Mouse (Mus musculus) right cerebral cortex, postnatal 14 days (tissue): Measurements from ENCODE around the gene Lrrc23.
A peak's percentile ranks its signal among the peaks of the same experiment; 100 is the strongest.
"Not testable (repeated sequence)": the region's sequence is repeated elsewhere in the genome, so short reads cannot be mapped to it uniquely, and the experiment has no call there.

Experiments used
- DNase-seq: peaks from one replicate; pipeline ENCODE4 v3.0.0; 2022

The Lrrc23 gene

GRCm38 (mm10) chr6:124807366-124807765, 27.8 kb upstream of the Lrrc23 start:
- no peak for DNase-seq

- DNase-seq, result no peak
Measured at GRCm38 (mm10) chr6:124806446-124807140, 27.1 kb upstream of the Lrrc23 start.

GRCm38 (mm10) chr6:124805341-124806321, 26.1 kb upstream of the Lrrc23 start:
- DNase-seq, result peak; percentile 98

GRCm38 (mm10) chr6:124804341-124804740, 24.8 kb upstream of the Lrrc23 start:
- DNase-seq, result no peak

GRCm38 (mm10) chr6:124803691-124804090, 24.2 kb upstream of the Lrrc23 start:
- not testable (repeated sequence) for DNase-seq

- no peak for DNase-seq
Measured at GRCm38 (mm10) chr6:124803061-124803460, 23.5 kb upstream of the Lrrc23 start.

- DNase-seq, result not testable (repeated sequence)
Measured at GRCm38 (mm10) chr6:124802400-124802799, 22.9 kb upstream of the Lrrc23 start.

GRCm38 (mm10) chr6:124796200-124796599, 16.7 kb upstream of the Lrrc23 start:
- DNase-seq, result no peak

GRCm38 (mm10) chr6:124795781-124796180, 16.3 kb upstream of the Lrrc23 start:
- no peak for DNase-seq

- no peak for DNase-seq
Measured at GRCm38 (mm10) chr6:124791911-124792310, 12.4 kb upstream of the Lrrc23 start.

- no peak for DNase-seq
Measured at GRCm38 (mm10) chr6:124790121-124790520, 10.6 kb upstream of the Lrrc23 start.

GRCm38 (mm10) chr6:124789519-124789918, 10.0 kb upstream of the Lrrc23 start:
- no peak for DNase-seq

GRCm38 (mm10) chr6:124787722-124788121, 8.2 kb upstream of the Lrrc23 start:
- DNase-seq, result no peak

GRCm38 (mm10) chr6:124786756-124787420, 7.4 kb upstream of the Lrrc23 start:
- DNase-seq, result no peak

GRCm38 (mm10) chr6:124782436-124782835, 2.9 kb upstream of the Lrrc23 start:
- no peak for DNase-seq

GRCm38 (mm10) chr6:124780917-124781316, 1.4 kb upstream of the Lrrc23 start:
- DNase-seq, result no peak

GRCm38 (mm10) chr6:124779984-124780416, 473 bp upstream of the Lrrc23 start:
- DNase-seq, result no peak

- DNase-seq, result no peak
Measured at GRCm38 (mm10) chr6:124770511-124770910, 9.0 kb downstream of the Lrrc23 start.

- DNase-seq, result no peak
Measured at GRCm38 (mm10) chr6:124770013-124770412, 9.5 kb downstream of the Lrrc23 start.

GRCm38 (mm10) chr6:124769101-124769765, 10.3 kb downstream of the Lrrc23 start, which contains the start of gene Eno2:
Gene Eno2 (minus strand): TSS chr6:124769673.
- peak; percentile 85 for DNase-seq

GRCm38 (mm10) chr6:124768704-124769044, 10.9 kb downstream of the Lrrc23 start:
- no peak for DNase-seq

- peak; percentile 51 for DNase-seq
Measured at GRCm38 (mm10) chr6:124767920-124768703, 11.4 kb downstream of the Lrrc23 start.
